Mouse (Mus musculus): ENCODE results near the gene Pygl. TPM values are rescaled to one million over a fixed set of nuclear protein-coding genes. Genes with fewer than 3 reads are reported as not detected.
A peak's percentile ranks its signal among the peaks of the same experiment; 100 is the strongest.
"Not testable (repeated sequence)": the region's sequence is repeated elsewhere in the genome, so short reads cannot be mapped to it uniquely, and the experiment has no call there.

Pygl gene
- total RNA-seq, 2 experiments from 2014 or later = 15.8 to 32.5 TPM

- ATAC-seq (replicated peaks; ENCODE audit: low FRiP score, low TSS enrichment, poor library complexity, severe bottlenecking) = peak; percentile 64
Observed at GRCm38 (mm10) chr12:70232020-70232544, 794 bp upstream of the Pygl start.

GRCm38 (mm10) chr12:70228155-70228554, 3.1 kb downstream of the Pygl start:
- ATAC-seq (replicated peaks; ENCODE audit: low FRiP score, low TSS enrichment, poor library complexity, severe bottlenecking) = no peak

GRCm38 (mm10) chr12:70227121-70227932, 4.0 kb downstream of the Pygl start:
- ATAC-seq (replicated peaks; ENCODE audit: low FRiP score, low TSS enrichment, poor library complexity, severe bottlenecking) = peak; percentile 87

GRCm38 (mm10) chr12:70226655-70227054, 4.6 kb downstream of the Pygl start:
- ATAC-seq (replicated peaks; ENCODE audit: low FRiP score, low TSS enrichment, poor library complexity, severe bottlenecking) = no peak

GRCm38 (mm10) chr12:70223331-70223730, 8.0 kb downstream of the Pygl start:
- no peak for ATAC-seq (replicated peaks; ENCODE audit: low FRiP score, low TSS enrichment, poor library complexity, severe bottlenecking)

GRCm38 (mm10) chr12:70221425-70221824, 9.9 kb downstream of the Pygl start:
- no peak for ATAC-seq (replicated peaks; ENCODE audit: low FRiP score, low TSS enrichment, poor library complexity, severe bottlenecking)

GRCm38 (mm10) chr12:70218795-70219540, 12.3 kb downstream of the Pygl start:
- ATAC-seq (replicated peaks; ENCODE audit: low FRiP score, low TSS enrichment, poor library complexity, severe bottlenecking) = no peak

GRCm38 (mm10) chr12:70216229-70216800, 15.0 kb downstream of the Pygl start:
- no peak for ATAC-seq (replicated peaks; ENCODE audit: low FRiP score, low TSS enrichment, poor library complexity, severe bottlenecking)

GRCm38 (mm10) chr12:70214281-70214680, 17.0 kb downstream of the Pygl start:
- no peak for ATAC-seq (replicated peaks; ENCODE audit: low FRiP score, low TSS enrichment, poor library complexity, severe bottlenecking)

- no peak for ATAC-seq (replicated peaks; ENCODE audit: low FRiP score, low TSS enrichment, poor library complexity, severe bottlenecking)
Observed at GRCm38 (mm10) chr12:70213601-70214000, 17.7 kb downstream of the Pygl start.

- ATAC-seq (replicated peaks; ENCODE audit: low FRiP score, low TSS enrichment, poor library complexity, severe bottlenecking) = no peak
Observed at GRCm38 (mm10) chr12:70212501-70212900, 18.8 kb downstream of the Pygl start.

GRCm38 (mm10) chr12:70208214-70208613, 23.1 kb downstream of the Pygl start:
- no peak for ATAC-seq (replicated peaks; ENCODE audit: low FRiP score, low TSS enrichment, poor library complexity, severe bottlenecking)

GRCm38 (mm10) chr12:70204433-70204832, 26.9 kb downstream of the Pygl start:
- ATAC-seq (replicated peaks; ENCODE audit: low FRiP score, low TSS enrichment, poor library complexity, severe bottlenecking) = no peak

GRCm38 (mm10) chr12:70201926-70202529, 29.3 kb downstream of the Pygl start:
- peak; percentile 79 for ATAC-seq (replicated peaks; ENCODE audit: low FRiP score, low TSS enrichment, poor library complexity, severe bottlenecking)

- ATAC-seq (replicated peaks; ENCODE audit: low FRiP score, low TSS enrichment, poor library complexity, severe bottlenecking) = no peak
Observed at GRCm38 (mm10) chr12:70196341-70196740, 34.9 kb downstream of the Pygl start.

GRCm38 (mm10) chr12:70195426-70195825, 35.9 kb downstream of the Pygl start:
- ATAC-seq (replicated peaks; ENCODE audit: low FRiP score, low TSS enrichment, poor library complexity, severe bottlenecking) = no peak

- ATAC-seq (replicated peaks; ENCODE audit: low FRiP score, low TSS enrichment, poor library complexity, severe bottlenecking) = no peak
Observed at GRCm38 (mm10) chr12:70192267-70192727, 39.0 kb downstream of the Pygl start.

- no peak for ATAC-seq (replicated peaks; ENCODE audit: low FRiP score, low TSS enrichment, poor library complexity, severe bottlenecking)
Observed at GRCm38 (mm10) chr12:70184173-70184783, 47.0 kb downstream of the Pygl start.

- not testable (repeated sequence) for ATAC-seq (replicated peaks; ENCODE audit: low FRiP score, low TSS enrichment, poor library complexity, severe bottlenecking)
Observed at GRCm38 (mm10) chr12:70183507-70183906, 47.8 kb downstream of the Pygl start.
